Mouse (Mus musculus) lung, postnatal 0 days (tissue): ENCODE data around the gene Krtap4-1. TPM values are rescaled to one million over a fixed set of nuclear protein-coding genes. Genes with fewer than 3 reads are reported as not detected.
A peak's percentile ranks its signal among the peaks of the same experiment; 100 is the strongest.

Experiments
- ATAC-seq: fragments of 200-750 bp; cut with Nextera tagmentation; 2 replicates; pipeline ENCODE4 v1.8.0; 2017; ENCODE audit warnings: moderate library complexity
- DNase-seq: peaks from one replicate; pipeline ENCODE4 v3.0.0-alpha.2; 2016; ENCODE audit warnings: low spot score
- H3K27ac ChIP-seq: fragments of 300-500 bp; sonication (generic); 2 replicates; pipeline ENCODE4 v1.5.1; 2014; ENCODE audit warnings: antibody characterized with exemption, mild to moderate bottlenecking, low read length, mixed read lengths
- H3K27me3 ChIP-seq: fragments of 300-500 bp; sonication (generic); replicated peaks from 2 replicates; pipeline ENCODE4 v1.6.1; 2014; ENCODE audit warnings: low read length, mixed read lengths; ENCODE audit not compliant: insufficient read depth
- H3K36me3 ChIP-seq: fragments of 300-500 bp; sonication (generic); 2 replicates; pipeline ENCODE4 v1.6.1; 2014; ENCODE audit warnings: low read length, mixed read lengths; ENCODE audit not compliant: insufficient read depth
- H3K4me1 ChIP-seq: fragments of 300-500 bp; sonication (generic); 2 replicates; pipeline ENCODE4 v1.6.1; 2014; ENCODE audit warnings: antibody characterized with exemption, low read depth, low read length, mixed read lengths; ENCODE audit not compliant: insufficient read depth
- H3K4me2 ChIP-seq: fragments of 300-500 bp; sonication (generic); replicated peaks from 2 replicates; pipeline ENCODE4 v1.6.1; 2014; ENCODE audit warnings: low read depth, mild to moderate bottlenecking, low read length, moderate library complexity, mixed read lengths
- H3K4me3 ChIP-seq: fragments of 300-500 bp; sonication (generic); 2 replicates; pipeline ENCODE4 v1.5.1; 2014; ENCODE audit warnings: low read depth, low read length
- H3K9ac ChIP-seq: fragments of 300-500 bp; sonication (generic); replicated peaks from 2 replicates; pipeline ENCODE4 v1.6.1; 2014; ENCODE audit warnings: low read depth, mild to moderate bottlenecking
- H3K9me3 ChIP-seq: fragments of 300-500 bp; sonication (generic); 2 replicates; pipeline ENCODE4 v1.6.1; 2016; ENCODE audit warnings: low read length, mixed read lengths
- CTCF ChIP-seq: IDR thresholded peaks from 2 replicates; pipeline ENCODE4 v1.5.1; 2016; ENCODE audit warnings: antibody characterized with exemption, mild to moderate bottlenecking
- EP300 ChIP-seq: IDR thresholded peaks from 2 replicates; pipeline ENCODE4 v1.6.1; 2016; ENCODE audit warnings: antibody characterized with exemption, mild to moderate bottlenecking, control low read depth
- WGBS: fragments of 180-500 bp; shearing (Covaris S2); extraction: QIAGEN DNeasy Blood & Tissue Kit; methylation state at CpG from one replicate; pipeline ENCODE4 v1.1.7; 2014; 5-methylcytosine and 5-hydroxymethylcytosine counted together
- polyA plus RNA-seq: library from polyadenylated mRNA; unstranded; fragments of >200 nt; fragmentation: Nextera tagmentation; extraction: Ambion mirVana; gene quantifications from 2 replicates; pipeline ENCODE4 v1.2.1, GENCODE M21; 2015

Gene Krtap4-1
- polyA plus RNA-seq, 1 experiment from 2014 or later, result not detected

- DNase-seq, result no peak
- no peaks in the 10 kb centered on the region for H3K27me3 ChIP-seq
- no peak within 1 kb of the TSS for H3K27ac ChIP-seq
- H3K4me2 ChIP-seq, result no peak within 1 kb of the TSS
- H3K9me3 ChIP-seq, result no peaks in the 10 kb centered on the region
- no peak for TF ChIP-seq EP300
- no peak for TF ChIP-seq CTCF
- no peak within 1 kb of the TSS for H3K4me3 ChIP-seq
- H3K9ac ChIP-seq, result no peak within 1 kb of the TSS
- ATAC-seq, result no peak
- WGBS, result 90% methylated on average over 6 of the region's 6 CpGs
- no peaks in the 10 kb centered on the region for H3K36me3 ChIP-seq
- no peaks in the 10 kb centered on the region for H3K4me1 ChIP-seq
Measured at GRCm38 (mm10) chr11:99590981-99591380, 37.1 kb downstream of the Krtap4-1 start, which contains the start of gene Krtap1-3. Gene Krtap1-3, minus strand, starts transcription at chr11:99591339.

DNA sequence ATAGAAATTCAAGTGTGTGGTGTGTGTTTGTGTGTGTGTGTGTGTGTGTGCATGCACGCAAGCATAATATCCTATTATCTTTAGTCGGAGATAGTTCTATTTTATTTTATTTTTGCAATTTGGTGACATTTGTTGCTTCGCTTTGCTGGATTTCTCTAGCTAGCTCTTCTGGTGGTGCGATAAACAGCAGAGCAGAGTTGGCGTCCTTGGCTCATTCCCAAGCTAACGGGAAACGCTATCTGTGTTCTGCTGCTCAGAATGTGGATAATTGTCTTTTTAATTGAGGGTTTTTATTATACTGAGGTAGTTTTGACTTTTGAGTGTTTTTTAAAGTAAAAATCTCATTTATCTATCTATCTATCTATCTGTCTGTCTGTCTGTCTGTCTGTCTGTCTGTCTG lies 42.9 kb downstream of the Krtap4-1 start:
- WGBS, result 77% methylated on average over 7 of the region's 7 CpGs
- TF ChIP-seq CTCF (no peak), EP300 (no peak)
- no peak for DNase-seq
- no peak for ATAC-seq
- no peaks in the 10 kb centered on the region for H3K27me3 ChIP-seq
- no peak overlapping the region for H3K4me2 ChIP-seq
- H3K36me3 ChIP-seq, result no peaks in the 10 kb centered on the region
- H3K4me3 ChIP-seq, result no peak overlapping the region
- H3K27ac ChIP-seq, result no peak overlapping the region
- H3K4me1 ChIP-seq, result no peaks in the 10 kb centered on the region
- no peaks in the 10 kb centered on the region for H3K9me3 ChIP-seq
- no peak overlapping the region for H3K9ac ChIP-seq

DNA sequence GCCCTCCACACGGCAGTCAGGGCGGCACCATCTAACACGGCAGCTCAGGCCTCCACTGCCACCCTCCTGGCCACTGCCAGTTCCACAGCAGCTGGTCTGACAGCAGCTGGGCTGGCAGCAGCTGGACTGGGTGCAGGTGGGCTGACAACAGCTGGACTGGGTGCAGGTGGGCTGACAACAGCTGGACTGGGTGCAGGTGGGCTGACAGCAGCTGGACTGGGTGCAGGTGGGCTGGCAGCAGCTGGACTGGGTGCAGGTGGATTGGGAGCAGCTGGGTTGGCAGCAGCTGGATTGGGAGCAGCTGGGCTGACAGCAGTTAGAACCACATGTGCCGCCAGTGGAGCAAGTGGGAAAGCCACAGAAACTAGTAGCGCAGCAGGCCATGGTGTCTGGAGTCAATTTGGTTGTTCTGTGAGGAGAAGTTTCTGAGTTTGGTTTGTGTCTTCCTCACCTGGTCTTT lies 44.8 kb downstream of the Krtap4-1 start, which contains the start of gene Krtap1-4:
TSS of gene Krtap1-4 (minus strand) at position 410 of the 460 bp plus-strand sequence.
- H3K4me3 ChIP-seq, result no peak within 1 kb of the TSS
- ATAC-seq (no peak), DNase-seq (no peak)
- no peaks in the 10 kb centered on the region for H3K9me3 ChIP-seq
- no peaks in the 10 kb centered on the region for H3K27me3 ChIP-seq
- TF ChIP-seq CTCF (no peak), EP300 (no peak)
- no peak within 1 kb of the TSS for H3K27ac ChIP-seq
- H3K9ac ChIP-seq, result no peak within 1 kb of the TSS
- WGBS, result 77% methylated on average over 5 of the region's 5 CpGs
- H3K4me2 ChIP-seq, result no peak within 1 kb of the TSS
- H3K4me1 ChIP-seq, result no peaks in the 10 kb centered on the region
- H3K36me3 ChIP-seq, result no peaks in the 10 kb centered on the region

DNA sequence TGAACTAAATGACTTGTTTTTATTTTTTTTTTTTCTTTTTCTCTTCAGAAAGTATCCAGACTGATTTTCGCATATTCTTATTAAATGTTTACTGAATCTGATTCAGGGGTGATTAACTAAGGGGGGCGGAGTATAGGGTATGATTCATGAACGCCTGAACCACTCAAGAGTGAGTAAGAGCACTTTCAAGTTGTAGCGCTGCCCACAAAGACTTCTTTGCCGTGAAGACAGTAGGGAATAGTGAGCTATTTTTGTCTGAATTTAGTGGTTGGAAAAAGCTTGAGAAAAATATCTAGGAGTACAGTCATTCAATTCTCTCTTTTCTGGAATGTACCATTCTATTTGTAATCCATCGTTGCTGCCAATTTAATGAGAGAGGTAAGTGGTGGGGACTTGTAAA lies 46.5 kb downstream of the Krtap4-1 start:
- Histone ChIP-seq H3K36me3 (no peaks in the 10 kb centered on the region), H3K9me3 (no peaks in the 10 kb centered on the region), H3K4me3 (no peak overlapping the region), H3K4me1 (no peaks in the 10 kb centered on the region), H3K4me2 (no peak overlapping the region), H3K9ac (no peak overlapping the region), H3K27ac (no peak overlapping the region), H3K27me3 (no peaks in the 10 kb centered on the region)
- ATAC-seq, result peak; percentile 58; the same call in 1 of the 2 replicates
- 55% methylated on average over 6 of the region's 6 CpGs for WGBS
- DNase-seq, result peak; percentile 65
- TF ChIP-seq CTCF (no peak), EP300 (0 out of 2 replicates have a peak, but pooled peaks have one; percentile 48)

- TF ChIP-seq EP300, result no peak
- no peak for TF ChIP-seq CTCF
- ATAC-seq, result no peak
- WGBS, result 71% methylated on average over 5 of the region's 5 CpGs
- Histone ChIP-seq H3K4me3 (no peak overlapping the region), H3K9me3 (no peaks in the 10 kb centered on the region), H3K36me3 (no peaks in the 10 kb centered on the region), H3K27me3 (no peaks in the 10 kb centered on the region), H3K4me1 (no peaks in the 10 kb centered on the region), H3K27ac (no peak overlapping the region), H3K9ac (no peak overlapping the region), H3K4me2 (no peak overlapping the region)
- no peak for DNase-seq
Measured at GRCm38 (mm10) chr11:99581051-99581450, 47.0 kb downstream of the Krtap4-1 start.

GRCm38 (mm10) chr11:99580636-99581035 lies 47.4 kb downstream of the Krtap4-1 start, which contains the start of gene Krtap1-5:
Gene Krtap1-5, minus strand, starts transcription at chr11:99581016.
- Histone ChIP-seq H3K9ac (no peak within 1 kb of the TSS), H3K4me3 (no peak within 1 kb of the TSS), H3K36me3 (no peaks in the 10 kb centered on the region), H3K27me3 (no peaks in the 10 kb centered on the region), H3K27ac (no peak within 1 kb of the TSS), H3K4me1 (no peaks in the 10 kb centered on the region), H3K9me3 (no peaks in the 10 kb centered on the region), H3K4me2 (no peak within 1 kb of the TSS)
- DNase-seq (no peak), ATAC-seq (no peak)
- 85% methylated on average over 6 of the region's 6 CpGs for WGBS
- TF ChIP-seq CTCF, result no peak
- no peak for TF ChIP-seq EP300

Other genes with a start within 250 kb of the Krtap4-1 start
- gene Krt10, start 238.9 kb downstream of the Krtap4-1 start, polyA plus RNA-seq, result 18.4 and 19.6 TPM in 2 replicates
- not detected in 2 replicates for gene Krt12, start 206.0 kb downstream of the Krtap4-1 start, polyA plus RNA-seq
- gene Krt20, start 190.1 kb downstream of the Krtap4-1 start, polyA plus RNA-seq, result 0.27 and 0.31 TPM in 2 replicates
- gene Krt23, start 135.1 kb downstream of the Krtap4-1 start, polyA plus RNA-seq, result 8.2 and 9.7 TPM in 2 replicates
- not detected in 2 replicates for gene Krt39, start 106.9 kb downstream of the Krtap4-1 start, polyA plus RNA-seq
- not detected in 2 replicates for gene Krt40, start 85.1 kb downstream of the Krtap4-1 start, polyA plus RNA-seq
- gene Krtap3-3, start 77.4 kb downstream of the Krtap4-1 start, polyA plus RNA-seq, result not detected in 2 replicates
- gene Krtap3-2, start 71.4 kb downstream of the Krtap4-1 start, polyA plus RNA-seq, result not detected in 2 replicates
- gene Gm11939, start 68.8 kb downstream of the Krtap4-1 start, polyA plus RNA-seq, result not detected in 2 replicates
- gene Krtap3-1, start 61.6 kb downstream of the Krtap4-1 start, polyA plus RNA-seq, result not detected in 2 replicates
- 0.26 TPM in 1 of 2 replicates, not detected in the other for gene Krtap1-5, start 47.2 kb downstream of the Krtap4-1 start, polyA plus RNA-seq
- not detected in 2 replicates for gene Krtap1-4, start 44.6 kb downstream of the Krtap4-1 start, polyA plus RNA-seq
- not detected in 2 replicates for gene Krtap1-3, start 36.9 kb downstream of the Krtap4-1 start, polyA plus RNA-seq
- not detected in 2 replicates for gene Krtap9-3, start 30.1 kb downstream of the Krtap4-1 start, polyA plus RNA-seq
- not detected in 2 replicates for gene Gm11938, start 24.9 kb downstream of the Krtap4-1 start, polyA plus RNA-seq
- not detected in 2 replicates for gene Gm11937, start 18.0 kb downstream of the Krtap4-1 start, polyA plus RNA-seq
- not detected in 2 replicates for gene Krtap2-4, start 13.4 kb downstream of the Krtap4-1 start, polyA plus RNA-seq
- gene Gm11562, start 7.8 kb downstream of the Krtap4-1 start, polyA plus RNA-seq, result not detected in 2 replicates
- not detected in 2 replicates for gene Krtap4-2, start 6.8 kb upstream of the Krtap4-1 start, polyA plus RNA-seq
- gene Krtap4-7, start 15.9 kb upstream of the Krtap4-1 start, polyA plus RNA-seq, result not detected in 2 replicates
- gene Gm11555, start 22.0 kb upstream of the Krtap4-1 start, polyA plus RNA-seq, result not detected in 2 replicates
- gene Gm11563, start 30.7 kb upstream of the Krtap4-1 start, polyA plus RNA-seq, result not detected in 2 replicates
- gene Krtap4-6, start 37.7 kb upstream of the Krtap4-1 start, polyA plus RNA-seq, result not detected in 2 replicates
- not detected in 2 replicates for gene Gm14190, start 62.5 kb upstream of the Krtap4-1 start, polyA plus RNA-seq
- not detected in 2 replicates for gene Gm14180, start 106.1 kb upstream of the Krtap4-1 start, polyA plus RNA-seq
- not detected in 2 replicates for gene Gm11595, start 144.7 kb upstream of the Krtap4-1 start, polyA plus RNA-seq
- gene Krtap4-8, start 152.5 kb upstream of the Krtap4-1 start, polyA plus RNA-seq, result not detected in 2 replicates
- not detected in 2 replicates for gene Krtap4-9, start 157.0 kb upstream of the Krtap4-1 start, polyA plus RNA-seq
- not detected in 2 replicates for gene Gm11596, start 165.2 kb upstream of the Krtap4-1 start, polyA plus RNA-seq
- not detected in 2 replicates for gene Gm11569, start 170.7 kb upstream of the Krtap4-1 start, polyA plus RNA-seq
- not detected in 2 replicates for gene Gm11554, start 176.2 kb upstream of the Krtap4-1 start, polyA plus RNA-seq
- not detected in 2 replicates for gene Krtap4-13, start 181.7 kb upstream of the Krtap4-1 start, polyA plus RNA-seq
- not detected in 2 replicates for gene Gm11564, start 187.4 kb upstream of the Krtap4-1 start, polyA plus RNA-seq
- gene 2300003K06Rik, start 209.8 kb upstream of the Krtap4-1 start, polyA plus RNA-seq, result not detected in 2 replicates
- not detected in 2 replicates for gene Krtap4-16, start 223.4 kb upstream of the Krtap4-1 start, polyA plus RNA-seq
- gene Gm11568, start 229.7 kb upstream of the Krtap4-1 start, polyA plus RNA-seq, result not detected in 2 replicates
- not detected in 2 replicates for gene Gm11559, start 236.2 kb upstream of the Krtap4-1 start, polyA plus RNA-seq
- gene Krtap9-1, start 245.2 kb upstream of the Krtap4-1 start, polyA plus RNA-seq, result not detected in 2 replicates